In the genomic region with DNA sequence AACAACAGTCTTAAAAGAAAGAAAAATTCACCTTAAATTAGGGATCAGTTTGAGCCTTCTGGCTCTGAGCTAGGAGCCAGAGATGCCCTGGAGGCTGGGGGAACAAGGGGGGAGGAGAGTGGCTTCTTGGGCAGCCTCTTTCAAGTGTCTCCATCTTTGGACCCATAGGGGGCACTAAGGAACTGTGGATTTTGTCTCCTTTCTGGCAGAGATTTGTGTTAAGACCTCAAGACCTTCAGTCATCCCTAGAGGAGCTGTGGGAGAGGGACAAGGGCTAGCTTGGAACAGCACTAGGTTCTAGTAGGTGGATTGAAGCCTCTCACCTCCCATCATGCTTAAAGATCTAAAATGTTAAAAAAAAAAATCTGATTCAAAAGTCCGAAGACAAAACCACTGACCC, we compare ENCODE assay signal across 8 mouse cellular contexts.
A peak's percentile ranks its signal among the peaks of the same experiment; 100 is the strongest.
DNase-seq lines count a peak whose midpoint lies in the region; ATAC-seq lines count a peak whose summit lies in the region.

No protein-coding gene starts in this region.

- peak overlapping the region; percentile 79 for H3K27ac ChIP-seq in intestine, embryonic 16.5 days (ENCODE audit: low read length)
- H3K27ac ChIP-seq in limb, embryonic 13.5 days: peak overlapping the region; percentile 77

- WGBS in intestine, embryonic 16.5 days: 11% methylated on average over 1 of the region's 1 CpGs
- 0% methylated on average over 1 of the region's 1 CpGs for WGBS in limb, embryonic 13.5 days

- peaks cover 23% of the 10 kb centered on the region for H3K4me1 ChIP-seq in intestine, embryonic 16.5 days (ENCODE audit: control insufficient read depth, insufficient read depth, low read length)
- peaks cover 52% of the 10 kb centered on the region for H3K4me1 ChIP-seq in limb, embryonic 13.5 days

- peak; percentile 68 for DNase-seq in thymus, postnatal 0 days (ENCODE audit: low spot score)
- DNase-seq in thymus, adult 18-20 months: no peak
- DNase-seq in cerebellum, postnatal 36 days: peak; percentile 39 to 53
- DNase-seq in neural tube, embryonic 10.5 days (ENCODE audit: extremely low spot score, low spot score): peak; percentile 54
- DNase-seq in natural killer cell, adult 2 months (ENCODE audit: low spot score in 2 of 2): no peak

- no peaks in the 10 kb centered on the region for H3K9me3 ChIP-seq in intestine, embryonic 16.5 days (ENCODE audit: control insufficient read depth, low read length)
- H3K9me3 ChIP-seq in limb, embryonic 13.5 days: no peaks in the 10 kb centered on the region

- no peaks in the 10 kb centered on the region for H3K36me3 ChIP-seq in intestine, embryonic 16.5 days (ENCODE audit: control insufficient read depth, insufficient read depth, low read length)
- no peaks in the 10 kb centered on the region for H3K36me3 ChIP-seq in limb, embryonic 13.5 days

- H3K4me2 ChIP-seq in intestine, embryonic 16.5 days (ENCODE audit: low read depth, low read length): peak overlapping the region; percentile 11; the same call in 1 of the 2 replicates
- H3K4me2 ChIP-seq in limb, embryonic 13.5 days (replicated peaks): peak overlapping the region; percentile 53

- no peaks in the 10 kb centered on the region for H3K27me3 ChIP-seq in intestine, embryonic 16.5 days (replicated peaks; ENCODE audit: control insufficient read depth, insufficient read depth, low read length)
- H3K27me3 ChIP-seq in limb, embryonic 13.5 days: peaks cover 34% of the 10 kb centered on the region

- no peak overlapping the region for H3K4me3 ChIP-seq in intestine, embryonic 16.5 days (ENCODE audit: low read length)
- H3K4me3 ChIP-seq in limb, embryonic 13.5 days: peak overlapping the region; percentile 3; the same call in 1 of the 2 replicates

- 0 out of 2 replicates have a peak, but pooled peaks have one; percentile 25 for ATAC-seq in granulocyte monocyte progenitor cell, adult 5-6 weeks (replicated peaks; ENCODE audit: poor library complexity, severe bottlenecking)
- ATAC-seq in intestine, embryonic 16.5 days: peak; percentile 77
- peak; percentile 65; the same call in 1 of the 2 replicates for ATAC-seq in limb, embryonic 13.5 days (ENCODE audit: low FRiP score, low read depth)

- peak overlapping the region; percentile 9; the same call in 1 of the 2 replicates for H3K9ac ChIP-seq in intestine, embryonic 16.5 days (ENCODE audit: low read depth, low read length)
- no peak overlapping the region for H3K9ac ChIP-seq in limb, embryonic 13.5 days

Comparison
In these comparisons a context has a peak if more than half of its experiments do, and no peak if none do; other contexts are left out.
1. DNase-seq: peak in thymus, postnatal 0 days (single experiment), cerebellum, postnatal 36 days (2 of 2) and neural tube, embryonic 10.5 days (single experiment); none in thymus, adult 18-20 months (0 of 2) and natural killer cell, adult 2 months (0 of 2).
2. ATAC-seq: peak in every context shown above with its lines; median percentile 77 in intestine, embryonic 16.5 days; 65 in limb, embryonic 13.5 days; 25 in granulocyte monocyte progenitor cell, adult 5-6 weeks.